ENCODE assay signal across 28 mouse cellular contexts in genomic region chr1:126473044-126473443, GRCm38 (mm10).
DNase-seq lines count a peak whose midpoint lies in the region; ATAC-seq and TF ChIP-seq lines count a peak whose summit lies in the region.
"Had no signal": no experiment of that assay in that cellular context is flagged by ENCODE, and none has a peak within 500 bp of the region (broad histone marks: within the 10 kb centered on the region; RNA-seq: fewer than 3 reads in every experiment).

No protein-coding gene starts in this region.

- WGBS in intestine, embryonic 16.5 days: 60% methylated on average over 5 of the region's 5 CpGs
- WGBS in intestine, embryonic 15.5 days: 58% methylated on average over 5 of the region's 5 CpGs
- WGBS in kidney, postnatal 0 days: 33% methylated on average over 5 of the region's 5 CpGs
- WGBS in lung, embryonic 15.5 days: 26% methylated on average over 5 of the region's 5 CpGs
- WGBS in stomach, embryonic 16.5 days: 35% methylated on average over 5 of the region's 5 CpGs
- WGBS in stomach, postnatal 0 days: 40% methylated on average over 5 of the region's 5 CpGs

- TF ChIP-seq CTCF in kidney, postnatal 0 days (IDR thresholded peaks at IDR 0.05; ENCODE audit: low read depth): no peak
- TF ChIP-seq CTCF in stomach, postnatal 0 days (IDR thresholded peaks at IDR 0.05; ENCODE audit: low read depth): no peak

- no peaks in the 10 kb centered on the region for H3K4me1 ChIP-seq in intestine, embryonic 16.5 days (ENCODE audit: control insufficient read depth, insufficient read depth, low read length)
- 0 out of 2 replicates have a peak, but pooled peaks cover 2% of the 10 kb centered on the region for H3K4me1 ChIP-seq in intestine, embryonic 15.5 days (replicated peaks)
- no peaks in the 10 kb centered on the region for H3K4me1 ChIP-seq in kidney, postnatal 0 days (replicated peaks; ENCODE audit: insufficient read depth, low read length)
- peaks cover 29% of the 10 kb centered on the region for H3K4me1 ChIP-seq in lung, embryonic 15.5 days
- peaks cover 8% of the 10 kb centered on the region; the same call in 1 of the 2 replicates for H3K4me1 ChIP-seq in stomach, embryonic 16.5 days (ENCODE audit: control insufficient read depth, insufficient read depth, low read length)
- no peaks in the 10 kb centered on the region for H3K4me1 ChIP-seq in stomach, postnatal 0 days (replicated peaks; ENCODE audit: control insufficient read depth, insufficient read depth)
- H3K4me1 ChIP-seq: embryonic facial prominence, embryonic 13.5 days; heart, embryonic 15.5 days had no signal

- no peaks in the 10 kb centered on the region for H3K27me3 ChIP-seq in intestine, embryonic 16.5 days (replicated peaks; ENCODE audit: control insufficient read depth, insufficient read depth, low read length)
- H3K27me3 ChIP-seq in intestine, embryonic 15.5 days (replicated peaks): no peaks in the 10 kb centered on the region
- no peaks in the 10 kb centered on the region for H3K27me3 ChIP-seq in kidney, postnatal 0 days (ENCODE audit: insufficient read depth, low read length)
- H3K27me3 ChIP-seq in lung, embryonic 15.5 days: no peaks in the 10 kb centered on the region
- no peaks in the 10 kb centered on the region for H3K27me3 ChIP-seq in stomach, embryonic 16.5 days (ENCODE audit: control insufficient read depth, insufficient read depth, low read length)
- H3K27me3 ChIP-seq in stomach, postnatal 0 days (ENCODE audit: control insufficient read depth, insufficient read depth, low read length): no peaks in the 10 kb centered on the region
- H3K27me3 ChIP-seq: embryonic facial prominence, embryonic 13.5 days; forebrain, embryonic 12.5 days; forebrain, embryonic 15.5 days; heart, embryonic 12.5 days; heart, embryonic 15.5 days had no signal

- no peak overlapping the region for H3K4me3 ChIP-seq in intestine, embryonic 16.5 days (ENCODE audit: low read length)
- no peak overlapping the region for H3K4me3 ChIP-seq in intestine, embryonic 15.5 days (replicated peaks)
- no peak overlapping the region for H3K4me3 ChIP-seq in kidney, postnatal 0 days (replicated peaks; ENCODE audit: low read depth, low read length)
- no peak overlapping the region for H3K4me3 ChIP-seq in lung, embryonic 15.5 days
- no peak overlapping the region for H3K4me3 ChIP-seq in stomach, embryonic 16.5 days (replicated peaks; ENCODE audit: low read length)
- H3K4me3 ChIP-seq in stomach, postnatal 0 days (ENCODE audit: low read depth, low read length): no peak overlapping the region
- H3K4me3 ChIP-seq: embryonic facial prominence, embryonic 10.5 days; embryonic facial prominence, embryonic 13.5 days; erythroblast, embryonic 14.5 days; forebrain, embryonic 12.5 days; forebrain, embryonic 15.5 days; heart, embryonic 12.5 days; heart, embryonic 15.5 days; hindbrain, embryonic 10.5 days had no signal

- no peak overlapping the region for H3K27ac ChIP-seq in intestine, embryonic 16.5 days (ENCODE audit: low read length)
- H3K27ac ChIP-seq in intestine, embryonic 15.5 days: no peak overlapping the region
- no peak overlapping the region for H3K27ac ChIP-seq in kidney, postnatal 0 days
- H3K27ac ChIP-seq in lung, embryonic 15.5 days: peak overlapping the region; percentile 84
- no peak overlapping the region for H3K27ac ChIP-seq in stomach, embryonic 16.5 days (ENCODE audit: low read length)
- no peak overlapping the region for H3K27ac ChIP-seq in stomach, postnatal 0 days (replicated peaks)
- H3K27ac ChIP-seq: embryonic facial prominence, embryonic 10.5 days; embryonic facial prominence, embryonic 13.5 days; forebrain, embryonic 12.5 days; forebrain, embryonic 15.5 days; heart, embryonic 15.5 days; hindbrain, embryonic 10.5 days had no signal

- H3K9ac ChIP-seq in intestine, embryonic 16.5 days (ENCODE audit: low read depth, low read length): no peak overlapping the region
- no peak overlapping the region for H3K9ac ChIP-seq in intestine, embryonic 15.5 days
- no peak overlapping the region for H3K9ac ChIP-seq in kidney, postnatal 0 days (ENCODE audit: low read depth, low read length)
- H3K9ac ChIP-seq in lung, embryonic 15.5 days: no peak overlapping the region
- H3K9ac ChIP-seq in stomach, embryonic 16.5 days (ENCODE audit: low read length): no peak overlapping the region
- H3K9ac ChIP-seq in stomach, postnatal 0 days (ENCODE audit: low read length): no peak overlapping the region
- H3K9ac ChIP-seq: embryonic facial prominence, embryonic 13.5 days; forebrain, embryonic 12.5 days; forebrain, embryonic 15.5 days; heart, embryonic 12.5 days; heart, embryonic 15.5 days had no signal

- peak; percentile 37 for DNase-seq in kidney, postnatal 0 days (ENCODE audit: low spot score)
- DNase-seq in kidney, adult 9 months: no peak
- no peak for DNase-seq in lung, postnatal 36 days
- DNase-seq in stomach, postnatal 0 days (ENCODE audit: low spot score): no peak
- DNase-seq: adrenal gland, adult 8-10 months; adrenal gland, postnatal 25 days; cerebellum, adult 11-12 months; cerebellum, adult 8-10 months; cerebellum, postnatal 10 days; cerebellum, postnatal 36 days; embryo, embryonic 11 days; gastrocnemius, postnatal 25 days; heart, adult 18-20 months; heart, postnatal 10 days; heart, postnatal 36 days had no signal

- no peaks in the 10 kb centered on the region for H3K9me3 ChIP-seq in intestine, embryonic 16.5 days (ENCODE audit: control insufficient read depth, low read length)
- H3K9me3 ChIP-seq in intestine, embryonic 15.5 days: no peaks in the 10 kb centered on the region
- H3K9me3 ChIP-seq in kidney, postnatal 0 days (replicated peaks; ENCODE audit: low read length): no peaks in the 10 kb centered on the region
- no peaks in the 10 kb centered on the region for H3K9me3 ChIP-seq in lung, embryonic 15.5 days
- H3K9me3 ChIP-seq in stomach, embryonic 16.5 days (replicated peaks; ENCODE audit: control insufficient read depth, low read length): no peaks in the 10 kb centered on the region
- H3K9me3 ChIP-seq in stomach, postnatal 0 days (ENCODE audit: control insufficient read depth, low read length): no peaks in the 10 kb centered on the region
- H3K9me3 ChIP-seq: embryonic facial prominence, embryonic 10.5 days; embryonic facial prominence, embryonic 13.5 days; forebrain, embryonic 12.5 days; forebrain, embryonic 15.5 days; heart, embryonic 12.5 days; heart, embryonic 15.5 days; hindbrain, embryonic 10.5 days had no signal

- ATAC-seq in intestine, embryonic 16.5 days: 0 out of 2 replicates have a peak, but pooled peaks have one; percentile 33
- ATAC-seq in intestine, embryonic 15.5 days: no peak
- ATAC-seq in kidney, postnatal 0 days (replicated peaks; ENCODE audit: low FRiP score, low read depth): no peak
- peak; percentile 17; the same call in 1 of the 2 replicates for ATAC-seq in lung, embryonic 15.5 days (ENCODE audit: borderline replicate concordance, extremely low read depth, low FRiP score, low TSS enrichment)
- peak; percentile 47; the same call in 1 of the 2 replicates for ATAC-seq in stomach, embryonic 16.5 days (ENCODE audit: insufficient read depth, low FRiP score)
- ATAC-seq in stomach, postnatal 0 days (ENCODE audit: low FRiP score, low TSS enrichment): no peak
- ATAC-seq: activated CD4-positive, CD25-positive, alpha-beta regulatory T cell, adult 4 months; forebrain, embryonic 15.5 days had no signal

- no peaks in the 10 kb centered on the region for H3K36me3 ChIP-seq in intestine, embryonic 16.5 days (ENCODE audit: control insufficient read depth, insufficient read depth, low read length)
- H3K36me3 ChIP-seq in intestine, embryonic 15.5 days: no peaks in the 10 kb centered on the region
- no peaks in the 10 kb centered on the region for H3K36me3 ChIP-seq in kidney, postnatal 0 days (ENCODE audit: insufficient read depth, low read length)
- no peaks in the 10 kb centered on the region for H3K36me3 ChIP-seq in lung, embryonic 15.5 days
- H3K36me3 ChIP-seq in stomach, embryonic 16.5 days (ENCODE audit: control insufficient read depth, insufficient read depth, low read length): no peaks in the 10 kb centered on the region
- H3K36me3 ChIP-seq in stomach, postnatal 0 days (ENCODE audit: control insufficient read depth, insufficient read depth, low read length): no peaks in the 10 kb centered on the region
- H3K36me3 ChIP-seq: embryonic facial prominence, embryonic 10.5 days; embryonic facial prominence, embryonic 13.5 days; forebrain, embryonic 12.5 days; forebrain, embryonic 15.5 days; heart, embryonic 12.5 days; heart, embryonic 15.5 days; hindbrain, embryonic 10.5 days had no signal

- TF ChIP-seq EP300 in stomach, postnatal 0 days (optimal IDR thresholded peaks at IDR 0.05): no peak

- H3K4me2 ChIP-seq in intestine, embryonic 16.5 days (ENCODE audit: low read depth, low read length): no peak overlapping the region
- H3K4me2 ChIP-seq in intestine, embryonic 15.5 days (replicated peaks): no peak overlapping the region
- no peak overlapping the region for H3K4me2 ChIP-seq in kidney, postnatal 0 days (ENCODE audit: low read length)
- no peak overlapping the region for H3K4me2 ChIP-seq in lung, embryonic 15.5 days
- no peak overlapping the region for H3K4me2 ChIP-seq in stomach, embryonic 16.5 days (ENCODE audit: low read depth, low read length)
- no peak overlapping the region for H3K4me2 ChIP-seq in stomach, postnatal 0 days (replicated peaks; ENCODE audit: low read depth)
- H3K4me2 ChIP-seq: embryonic facial prominence, embryonic 13.5 days; forebrain, embryonic 12.5 days; forebrain, embryonic 15.5 days; heart, embryonic 12.5 days; heart, embryonic 15.5 days had no signal

Comparison
In these comparisons a context has a peak if more than half of its experiments do, and no peak if none do; other contexts are left out.
1. ATAC-seq: peak in intestine, embryonic 16.5 days (single experiment), lung, embryonic 15.5 days (single experiment) and stomach, embryonic 16.5 days (single experiment); none in intestine, embryonic 15.5 days (single experiment), kidney, postnatal 0 days (single experiment) and stomach, postnatal 0 days (single experiment).